Mouse (Mus musculus): ENCODE data around the gene Atg5. TPM values are rescaled to one million over a fixed set of nuclear protein-coding genes. Genes with fewer than 3 reads are reported as not detected.
A peak's percentile ranks its signal among the peaks of the same experiment; 100 is the strongest.
"Not testable (repeated sequence)": the region's sequence is repeated elsewhere in the genome, so short reads cannot be mapped to it uniquely, and the experiment has no call there.

The Atg5 gene
- polyA plus RNA-seq, 1 experiment from 2014 or later: 37.5 TPM

DNA sequence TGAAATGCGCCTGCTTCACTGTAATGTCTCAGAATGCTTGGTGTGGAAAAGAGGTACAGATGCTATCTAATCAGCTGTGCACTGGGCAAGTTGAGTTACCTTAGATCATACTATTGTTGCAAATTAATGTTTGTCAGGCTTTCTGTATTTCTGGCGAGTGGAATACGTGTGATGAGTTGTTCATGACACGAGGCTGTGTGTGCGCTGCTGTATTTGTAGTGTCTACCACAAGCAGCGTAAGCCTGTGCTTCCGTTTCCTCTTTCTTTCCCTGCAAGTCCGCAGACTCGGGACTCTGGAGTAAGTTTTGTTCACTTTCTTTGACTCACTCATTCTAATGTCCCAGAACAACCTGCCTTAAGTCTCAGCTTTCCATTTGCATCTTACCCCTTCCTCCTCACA, 58.9 kb downstream of the Atg5 start:
- Histone ChIP-seq H3K9me3 (ENCODE audit: control insufficient read depth, low read length) (no peaks in the 10 kb centered on the region), H3K27me3 (ENCODE audit: control insufficient read depth, insufficient read depth, low read length) (no peaks in the 10 kb centered on the region), H3K4me1 (replicated peaks; ENCODE audit: control insufficient read depth, insufficient read depth) (no peaks in the 10 kb centered on the region), H3K9ac (ENCODE audit: low read length) (no peak overlapping the region), H3K4me2 (replicated peaks; ENCODE audit: low read depth) (no peak overlapping the region), H3K27ac (replicated peaks) (no peak overlapping the region), H3K4me3 (ENCODE audit: low read depth, low read length) (no peak overlapping the region), H3K36me3 (ENCODE audit: control insufficient read depth, insufficient read depth, low read length) (no peaks in the 10 kb centered on the region)
- no peak for ATAC-seq (ENCODE audit: low FRiP score, low TSS enrichment)
- TF ChIP-seq EP300 (optimal IDR thresholded peaks at IDR 0.05): no peak
- no peak for TF ChIP-seq CTCF (IDR thresholded peaks at IDR 0.05; ENCODE audit: low read depth)
- WGBS: 91% methylated on average over 9 of the region's 9 CpGs
- no peak for DNase-seq (ENCODE audit: low spot score)

DNA sequence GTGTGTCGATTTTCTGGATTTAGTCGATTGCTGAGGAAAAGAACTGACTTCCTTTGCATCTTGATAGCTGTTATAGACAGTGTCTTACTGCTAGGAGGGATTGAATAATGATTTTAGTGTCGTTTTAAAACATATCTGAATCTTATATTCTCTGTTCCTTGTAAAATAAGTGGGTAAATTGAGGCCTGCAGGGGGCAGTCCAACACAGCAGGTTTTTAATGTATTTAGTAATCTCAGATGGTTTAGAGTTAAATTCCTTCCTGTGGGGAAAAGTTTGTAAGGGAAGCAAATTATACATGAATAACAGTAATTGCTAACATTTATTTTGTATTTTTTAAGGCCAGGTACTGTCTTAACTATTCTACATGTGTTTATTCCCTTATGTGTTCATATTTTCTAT, 60.2 kb downstream of the Atg5 start:
- Histone ChIP-seq H3K4me1 (replicated peaks; ENCODE audit: control insufficient read depth, insufficient read depth) (no peaks in the 10 kb centered on the region), H3K27me3 (ENCODE audit: control insufficient read depth, insufficient read depth, low read length) (no peaks in the 10 kb centered on the region), H3K9ac (ENCODE audit: low read length) (no peak overlapping the region), H3K36me3 (ENCODE audit: control insufficient read depth, insufficient read depth, low read length) (no peaks in the 10 kb centered on the region), H3K4me2 (replicated peaks; ENCODE audit: low read depth) (no peak overlapping the region), H3K4me3 (ENCODE audit: low read depth, low read length) (no peak overlapping the region), H3K9me3 (ENCODE audit: control insufficient read depth, low read length) (no peaks in the 10 kb centered on the region), H3K27ac (replicated peaks) (no peak overlapping the region)
- TF ChIP-seq CTCF (IDR thresholded peaks at IDR 0.05; ENCODE audit: low read depth) (peak; percentile 81), EP300 (optimal IDR thresholded peaks at IDR 0.05) (no peak)
- DNase-seq (ENCODE audit: low spot score): peak; percentile 55
- no peak for ATAC-seq (ENCODE audit: low FRiP score, low TSS enrichment)
- 51% methylated on average over 3 of the region's 3 CpGs for WGBS

DNA sequence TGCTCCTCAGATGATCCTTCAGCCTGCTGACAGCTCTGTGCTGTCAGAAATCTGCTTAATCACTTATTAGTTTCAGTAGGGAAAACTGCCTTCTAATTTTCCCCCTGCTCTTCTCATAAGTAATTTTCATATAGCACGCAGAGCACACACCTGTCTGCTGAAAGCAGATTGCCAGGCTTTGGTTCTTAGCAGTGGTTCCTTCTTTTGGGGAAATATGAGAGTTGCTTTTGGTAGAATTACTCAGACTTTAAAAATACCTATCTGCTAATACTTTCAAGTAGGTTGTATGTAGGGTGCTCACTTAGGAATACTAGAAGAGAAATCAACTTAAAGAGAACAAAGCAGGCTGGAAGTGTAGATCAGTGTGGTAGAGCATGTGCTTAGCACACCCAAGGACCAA, 62.6 kb downstream of the Atg5 start:
- Histone ChIP-seq H3K9me3 (ENCODE audit: control insufficient read depth, low read length) (no peaks in the 10 kb centered on the region), H3K4me1 (replicated peaks; ENCODE audit: control insufficient read depth, insufficient read depth) (no peaks in the 10 kb centered on the region), H3K27ac (replicated peaks) (no peak overlapping the region), H3K9ac (ENCODE audit: low read length) (no peak overlapping the region), H3K4me2 (replicated peaks; ENCODE audit: low read depth) (no peak overlapping the region), H3K36me3 (ENCODE audit: control insufficient read depth, insufficient read depth, low read length) (no peaks in the 10 kb centered on the region), H3K4me3 (ENCODE audit: low read depth, low read length) (no peak overlapping the region), H3K27me3 (ENCODE audit: control insufficient read depth, insufficient read depth, low read length) (no peaks in the 10 kb centered on the region)
- TF ChIP-seq CTCF (IDR thresholded peaks at IDR 0.05; ENCODE audit: low read depth): no peak
- TF ChIP-seq EP300 (optimal IDR thresholded peaks at IDR 0.05): no peak
- ATAC-seq (ENCODE audit: low FRiP score, low TSS enrichment): no peak
- no peak for DNase-seq (ENCODE audit: low spot score)
- WGBS: 92% methylated on average over 1 of the region's 1 CpGs

DNA sequence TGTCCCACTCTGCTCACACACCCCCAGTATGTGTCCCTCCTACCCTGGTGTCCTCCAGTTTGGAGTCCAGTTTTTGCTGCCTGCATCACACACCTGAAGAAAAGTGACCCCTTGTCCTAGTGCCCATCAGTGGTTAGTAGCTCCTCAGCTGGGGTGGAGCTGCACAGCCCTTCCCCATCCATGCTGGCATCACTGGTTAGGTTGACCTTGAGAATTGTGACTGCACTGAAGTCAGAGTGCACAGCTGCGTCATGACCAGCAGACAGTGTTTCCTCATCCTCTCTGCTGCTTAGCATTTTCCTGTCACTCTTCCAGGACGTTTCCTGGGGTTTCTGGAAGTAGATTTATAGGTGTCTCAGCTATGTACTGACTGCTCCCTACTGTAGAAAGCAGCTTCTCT, 63.3 kb downstream of the Atg5 start:
- no peaks in the 10 kb centered on the region for H3K4me1 ChIP-seq (replicated peaks; ENCODE audit: control insufficient read depth, insufficient read depth)
- H3K9ac ChIP-seq (ENCODE audit: low read length): no peak overlapping the region
- ATAC-seq (ENCODE audit: low FRiP score, low TSS enrichment) (no peak), DNase-seq (ENCODE audit: low spot score) (no peak)
- H3K4me3 ChIP-seq (ENCODE audit: low read depth, low read length): no peak overlapping the region
- H3K27me3 ChIP-seq (ENCODE audit: control insufficient read depth, insufficient read depth, low read length): no peaks in the 10 kb centered on the region
- no peaks in the 10 kb centered on the region for H3K9me3 ChIP-seq (ENCODE audit: control insufficient read depth, low read length)
- no peak overlapping the region for H3K4me2 ChIP-seq (replicated peaks; ENCODE audit: low read depth)
- no peaks in the 10 kb centered on the region for H3K36me3 ChIP-seq (ENCODE audit: control insufficient read depth, insufficient read depth, low read length)
- H3K27ac ChIP-seq (replicated peaks): no peak overlapping the region
- TF ChIP-seq EP300 (optimal IDR thresholded peaks at IDR 0.05) (no peak), CTCF (IDR thresholded peaks at IDR 0.05; ENCODE audit: low read depth) (no peak)
- WGBS: 53% methylated on average over 2 of the region's 2 CpGs

DNA sequence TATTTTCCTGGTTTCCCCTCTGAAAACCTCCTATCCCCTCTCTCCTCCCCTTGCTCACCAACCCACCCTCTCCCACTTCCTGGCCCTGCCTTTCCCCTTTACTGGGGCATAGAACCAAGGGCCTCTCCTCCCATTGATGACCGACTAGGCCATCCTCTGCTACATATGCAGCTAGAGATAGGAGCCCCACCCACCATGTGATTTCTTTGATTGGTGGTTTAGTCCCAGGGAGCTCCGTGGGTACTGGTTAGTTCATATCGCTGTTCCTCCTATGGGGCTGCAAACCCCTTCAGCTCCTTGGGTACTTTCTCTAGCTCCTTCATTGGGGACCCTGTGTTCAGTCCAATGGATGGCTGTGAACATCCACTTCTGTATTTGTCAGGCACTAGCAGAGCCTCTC, 64.5 kb downstream of the Atg5 start:
- H3K4me2 ChIP-seq (replicated peaks; ENCODE audit: low read depth); H3K9ac ChIP-seq (ENCODE audit: low read length); ATAC-seq (ENCODE audit: low FRiP score, low TSS enrichment); H3K9me3 ChIP-seq (ENCODE audit: control insufficient read depth, low read length); H3K4me1 ChIP-seq (replicated peaks; ENCODE audit: control insufficient read depth, insufficient read depth); H3K4me3 ChIP-seq (ENCODE audit: low read depth, low read length); H3K36me3 ChIP-seq (ENCODE audit: control insufficient read depth, insufficient read depth, low read length); H3K27ac ChIP-seq (replicated peaks); DNase-seq (ENCODE audit: low spot score); H3K27me3 ChIP-seq (ENCODE audit: control insufficient read depth, insufficient read depth, low read length): not testable (repeated sequence)
- whole genome bisulfite sequencing: 90% methylated on average over 3 of the region's 3 CpGs

DNA sequence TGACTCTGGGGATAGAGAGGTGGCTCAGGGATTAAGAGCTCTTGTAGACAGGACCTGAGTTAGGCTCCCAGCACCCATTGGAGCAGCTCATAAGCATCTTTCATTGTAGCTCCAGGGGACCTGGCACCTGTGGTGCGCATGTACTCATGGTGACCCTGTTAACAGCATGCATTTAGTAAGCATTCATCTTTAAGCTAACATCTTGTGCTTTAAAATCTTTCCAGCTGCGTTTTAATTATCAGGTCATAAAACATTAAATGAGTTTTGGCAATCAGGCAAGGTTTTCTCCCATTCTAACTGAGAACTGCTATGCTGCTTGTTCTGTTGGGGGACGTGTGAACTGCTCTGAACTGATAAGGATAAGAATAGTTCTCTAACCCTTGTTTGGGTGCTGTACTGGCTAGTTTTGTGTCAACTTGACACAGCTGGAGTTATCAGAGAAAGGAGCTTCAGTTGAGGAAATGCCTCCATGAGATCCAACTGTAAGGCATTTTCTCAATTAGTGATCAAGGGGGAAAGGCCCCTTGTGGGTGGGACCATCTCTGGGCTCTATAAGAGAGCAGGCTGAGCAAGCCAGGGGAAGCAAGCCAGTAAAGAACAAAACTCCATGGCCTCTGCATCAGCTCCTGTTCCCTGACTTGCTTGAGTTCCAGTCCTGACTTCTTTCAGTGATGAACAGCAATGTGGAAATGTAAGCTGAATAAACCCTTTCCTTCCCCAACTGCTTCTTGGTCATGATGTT, 68.7 kb downstream of the Atg5 start:
- H3K4me1 ChIP-seq (replicated peaks; ENCODE audit: control insufficient read depth, insufficient read depth); H3K9me3 ChIP-seq (ENCODE audit: control insufficient read depth, low read length); H3K4me3 ChIP-seq (ENCODE audit: low read depth, low read length); H3K4me2 ChIP-seq (replicated peaks; ENCODE audit: low read depth); H3K27me3 ChIP-seq (ENCODE audit: control insufficient read depth, insufficient read depth, low read length); H3K36me3 ChIP-seq (ENCODE audit: control insufficient read depth, insufficient read depth, low read length); H3K9ac ChIP-seq (ENCODE audit: low read length); DNase-seq (ENCODE audit: low spot score); H3K27ac ChIP-seq (replicated peaks); ATAC-seq (ENCODE audit: low FRiP score, low TSS enrichment): not testable (repeated sequence)
- 78% methylated on average over 3 of the region's 3 CpGs for WGBS
